Mouse (Mus musculus): ENCODE data around the gene St6galnac1.

- TF ChIP-seq CTCF (conservative IDR thresholded peaks at IDR 0.05; ENCODE audit: insufficient read depth, insufficient read length, low read depth, low read length) (no peak), POLR2A (IDR thresholded peaks at IDR 0.05; ENCODE audit: low read depth, low read length) (no peak)
These were observed 33.6 kb upstream of the St6galnac1 start for GRCm38 (mm10) chr11:116808811-116809395.

All from kidney, adult 2 months (tissue).